Mouse (Mus musculus): Measurements from ENCODE around the gene Gm20605. TPM values are rescaled to one million over a fixed set of nuclear protein-coding genes. Genes with fewer than 3 reads are reported as not detected.

The Gm20605 gene
- 15.0 and 15.6 TPM in 2 replicates for polyA plus RNA-seq (2012; rRNA removed)

DNA sequence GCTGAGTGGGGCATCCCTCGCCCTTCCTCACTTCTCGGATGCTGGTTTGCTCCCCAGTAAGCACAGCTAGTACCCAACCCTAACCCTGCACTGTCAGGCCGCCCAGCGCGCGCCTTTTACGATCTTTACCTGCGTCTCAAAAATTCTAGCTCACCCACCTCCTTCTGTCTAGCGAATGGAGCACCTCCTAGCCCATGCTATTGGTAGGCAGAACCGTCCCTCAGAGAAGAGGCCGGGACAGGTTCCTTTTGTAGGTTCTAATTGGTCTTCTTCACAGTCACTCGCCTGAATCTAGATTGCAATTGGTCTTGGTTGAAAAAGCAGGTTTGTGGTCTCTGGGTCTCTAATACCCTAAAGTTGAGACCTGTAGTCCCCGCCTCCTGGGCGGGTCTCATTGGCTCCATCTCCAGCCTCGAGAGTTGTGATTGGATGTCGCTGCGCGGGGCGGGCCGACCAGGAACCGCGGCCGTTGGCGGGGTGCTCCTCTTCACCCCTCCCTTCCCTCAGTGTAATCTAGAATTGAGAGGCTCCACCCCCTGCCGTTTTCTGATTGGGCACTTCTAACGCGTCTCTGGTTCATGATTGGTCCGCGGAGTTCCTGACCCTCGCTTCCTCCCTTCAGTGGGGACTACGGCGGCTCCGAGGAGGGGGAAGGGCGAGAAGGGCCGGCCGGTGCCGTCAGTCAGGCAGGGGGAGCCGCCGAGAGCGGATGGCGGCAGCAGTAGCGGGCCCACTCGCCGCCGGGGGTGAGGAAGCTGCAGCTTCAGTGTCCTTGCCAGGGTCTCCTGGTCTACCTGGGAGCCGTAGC is at the start of gene Gm20605, which contains the start of the genes Fbxo24 and Lrch4:
Gene Gm20605 (plus strand): TSS at position 678 of the 808 bp plus-strand sequence.
Gene Fbxo24 (minus strand): TSS at position 505 of the 808 bp plus-strand sequence.
Gene Lrch4 (plus strand): TSS at position 624 of the 808 bp plus-strand sequence.
- H3K27me3 ChIP-seq (ENCODE audit: control insufficient read depth, insufficient read depth, low read length), result no peaks in the 10 kb centered on the region
- H3K4me1 ChIP-seq (ENCODE audit: control insufficient read depth, insufficient read depth, low read length), result peaks cover 8% of the 10 kb centered on the region
- no peaks in the 10 kb centered on the region for H3K36me3 ChIP-seq (ENCODE audit: control insufficient read depth, insufficient read depth, low read length)
- peak; percentile 95 for TF ChIP-seq POLR2A (IDR thresholded peaks at IDR 0.05; ENCODE audit: control insufficient read depth, low read depth, low read length)
- TF ChIP-seq CTCF (IDR thresholded peaks at IDR 0.05; ENCODE audit: control insufficient read depth, insufficient read depth, insufficient replicate concordance, low read depth, low read length), result no peak
- H3K4me3 ChIP-seq (ENCODE audit: control insufficient read depth, low read depth, low read length), result peak within 1 kb of the TSS; percentile 92
- peak within 1 kb of the TSS; percentile 97 for H3K27ac ChIP-seq (ENCODE audit: control insufficient read depth, insufficient read depth, low read depth, low read length)

DNA sequence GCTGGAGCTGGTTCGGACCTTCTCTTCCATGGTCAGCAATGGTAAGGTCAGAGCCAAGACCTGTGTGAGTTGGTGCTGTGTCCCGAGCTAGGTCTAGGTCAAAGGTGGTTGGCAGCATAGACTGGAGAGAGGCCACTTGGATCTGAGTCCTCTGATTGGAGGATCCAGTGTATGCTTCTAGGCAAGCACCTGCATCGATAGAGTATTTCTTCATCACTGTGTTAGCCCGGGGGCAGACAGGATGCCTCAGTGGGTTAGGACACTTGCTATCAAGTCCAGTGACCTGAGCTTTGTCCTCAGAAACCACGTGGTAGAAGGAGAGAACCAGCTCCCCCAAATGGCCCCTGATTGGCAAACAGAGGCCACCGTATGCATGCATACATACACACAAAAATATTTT is 48.7 kb upstream of the Gm20605 start:
- H3K27ac ChIP-seq (ENCODE audit: control insufficient read depth, insufficient read depth, low read depth, low read length), result no peak overlapping the region
- no peaks in the 10 kb centered on the region for H3K27me3 ChIP-seq (ENCODE audit: control insufficient read depth, insufficient read depth, low read length)
- peaks cover 14% of the 10 kb centered on the region for H3K4me1 ChIP-seq (ENCODE audit: control insufficient read depth, insufficient read depth, low read length)
- no peaks in the 10 kb centered on the region for H3K36me3 ChIP-seq (ENCODE audit: control insufficient read depth, insufficient read depth, low read length)
- TF ChIP-seq POLR2A (IDR thresholded peaks at IDR 0.05; ENCODE audit: control insufficient read depth, low read depth, low read length), result no peak
- no peak for TF ChIP-seq CTCF (IDR thresholded peaks at IDR 0.05; ENCODE audit: control insufficient read depth, insufficient read depth, insufficient replicate concordance, low read depth, low read length)
- H3K4me3 ChIP-seq (ENCODE audit: control insufficient read depth, low read depth, low read length), result no peak overlapping the region

DNA sequence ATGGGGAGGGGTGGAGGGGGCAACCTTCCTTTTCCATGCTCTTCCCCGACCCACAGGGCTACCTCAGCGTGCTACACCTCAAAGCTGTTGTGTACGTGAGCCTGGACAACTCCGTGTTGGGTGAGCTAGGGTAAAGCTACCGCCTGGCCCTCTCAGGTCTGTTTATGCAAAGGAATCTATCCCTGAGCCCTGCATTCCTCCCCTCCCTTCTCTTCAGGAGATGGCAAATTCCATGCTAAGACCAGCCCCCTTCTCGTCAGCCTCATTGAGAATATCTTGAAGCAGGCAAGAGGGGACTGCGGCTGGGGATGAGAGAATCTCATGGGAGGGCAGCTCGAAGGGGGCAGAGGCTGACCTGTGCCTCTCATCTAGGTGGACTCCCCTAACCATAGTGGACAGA is 46.3 kb upstream of the Gm20605 start:
- Histone ChIP-seq H3K4me1 (ENCODE audit: control insufficient read depth, insufficient read depth, low read length) (peaks cover 16% of the 10 kb centered on the region), H3K27me3 (ENCODE audit: control insufficient read depth, insufficient read depth, low read length) (no peaks in the 10 kb centered on the region), H3K36me3 (ENCODE audit: control insufficient read depth, insufficient read depth, low read length) (no peaks in the 10 kb centered on the region), H3K4me3 (ENCODE audit: control insufficient read depth, low read depth, low read length) (no peak overlapping the region), H3K27ac (ENCODE audit: control insufficient read depth, insufficient read depth, low read depth, low read length) (no peak overlapping the region)
- TF ChIP-seq CTCF (IDR thresholded peaks at IDR 0.05; ENCODE audit: control insufficient read depth, insufficient read depth, insufficient replicate concordance, low read depth, low read length), result no peak
- no peak for TF ChIP-seq POLR2A (IDR thresholded peaks at IDR 0.05; ENCODE audit: control insufficient read depth, low read depth, low read length)

DNA sequence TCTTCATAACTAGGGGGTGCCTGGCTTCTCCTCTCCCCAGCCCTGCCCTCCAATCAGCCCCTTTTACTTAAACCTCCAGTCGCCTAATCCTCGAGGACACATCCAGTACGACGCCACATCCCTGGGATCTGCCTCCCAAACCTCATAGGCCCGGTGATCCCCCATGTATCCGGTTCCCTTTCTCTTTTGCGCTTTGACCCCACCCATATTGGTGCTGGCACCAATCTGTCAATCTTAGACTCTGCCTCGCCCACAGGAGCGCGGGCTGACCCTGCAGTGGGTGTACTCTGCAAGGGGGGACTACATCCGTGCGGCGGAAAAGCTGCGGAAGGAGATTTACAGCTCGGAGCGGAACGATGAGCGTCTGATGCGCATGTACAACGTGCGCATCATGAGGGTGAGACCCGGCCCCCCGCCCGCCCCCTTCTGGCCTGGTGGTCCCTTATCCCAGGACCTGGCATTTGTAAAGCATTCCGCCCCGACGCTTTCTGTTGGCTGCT is 45.3 kb upstream of the Gm20605 start:
- TF ChIP-seq POLR2A (IDR thresholded peaks at IDR 0.05; ENCODE audit: control insufficient read depth, low read depth, low read length) (no peak), CTCF (IDR thresholded peaks at IDR 0.05; ENCODE audit: control insufficient read depth, insufficient read depth, insufficient replicate concordance, low read depth, low read length) (no peak)
- Histone ChIP-seq H3K27ac (ENCODE audit: control insufficient read depth, insufficient read depth, low read depth, low read length) (no peak overlapping the region), H3K27me3 (ENCODE audit: control insufficient read depth, insufficient read depth, low read length) (no peaks in the 10 kb centered on the region), H3K4me3 (ENCODE audit: control insufficient read depth, low read depth, low read length) (peak overlapping the region; percentile 53), H3K4me1 (ENCODE audit: control insufficient read depth, insufficient read depth, low read length) (peaks cover 16% of the 10 kb centered on the region), H3K36me3 (ENCODE audit: control insufficient read depth, insufficient read depth, low read length) (no peaks in the 10 kb centered on the region)

DNA sequence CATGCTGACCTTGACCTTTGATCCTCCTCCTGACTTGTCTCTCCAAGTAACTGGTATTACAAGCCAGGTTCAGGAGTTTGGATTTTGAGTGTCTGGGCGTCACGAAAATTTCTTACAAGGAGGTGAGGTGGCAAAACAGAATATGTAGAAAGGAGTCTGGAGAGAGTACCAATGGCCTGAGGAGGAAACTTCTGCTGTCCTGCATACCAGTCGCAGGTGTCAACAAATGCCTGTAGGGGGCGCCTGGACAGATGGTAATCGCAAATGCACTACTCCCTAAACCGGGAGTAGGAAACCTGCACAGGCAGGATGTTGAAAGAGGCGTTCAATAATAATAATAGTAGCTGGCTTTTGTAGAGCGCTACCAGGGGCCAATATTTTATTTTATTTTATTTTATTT is 44.0 kb upstream of the Gm20605 start:
- TF ChIP-seq CTCF (IDR thresholded peaks at IDR 0.05; ENCODE audit: control insufficient read depth, insufficient read depth, insufficient replicate concordance, low read depth, low read length) (peak; percentile 44; the same call in 1 of the 2 replicates), POLR2A (IDR thresholded peaks at IDR 0.05; ENCODE audit: control insufficient read depth, low read depth, low read length) (no peak)
- no peaks in the 10 kb centered on the region for H3K36me3 ChIP-seq (ENCODE audit: control insufficient read depth, insufficient read depth, low read length)
- no peak overlapping the region for H3K27ac ChIP-seq (ENCODE audit: control insufficient read depth, insufficient read depth, low read depth, low read length)
- no peaks in the 10 kb centered on the region for H3K27me3 ChIP-seq (ENCODE audit: control insufficient read depth, insufficient read depth, low read length)
- H3K4me1 ChIP-seq (ENCODE audit: control insufficient read depth, insufficient read depth, low read length), result peaks cover 16% of the 10 kb centered on the region
- no peak overlapping the region for H3K4me3 ChIP-seq (ENCODE audit: control insufficient read depth, low read depth, low read length)

DNA sequence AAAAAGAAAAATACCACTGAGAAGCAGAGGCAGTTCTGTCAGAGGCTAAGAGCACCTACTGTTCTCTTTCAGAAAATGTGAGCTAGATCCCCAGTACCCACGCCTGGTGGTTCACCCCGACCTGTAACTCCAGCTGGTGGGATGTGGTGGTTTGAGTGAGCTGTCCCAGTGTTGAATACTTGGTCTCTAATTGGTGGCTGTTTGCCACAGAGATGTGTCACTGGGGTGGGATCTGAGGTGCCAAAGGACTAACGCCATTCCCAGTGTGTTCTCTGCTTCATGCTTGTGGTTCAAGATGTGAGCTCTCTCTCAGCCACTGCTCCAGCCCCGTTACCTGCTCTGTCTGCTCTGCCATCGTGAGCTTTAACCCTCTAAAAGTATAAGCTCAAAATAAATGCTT is 38.5 kb upstream of the Gm20605 start:
- TF ChIP-seq POLR2A (IDR thresholded peaks at IDR 0.05; ENCODE audit: control insufficient read depth, low read depth, low read length) (no peak), CTCF (IDR thresholded peaks at IDR 0.05; ENCODE audit: control insufficient read depth, insufficient read depth, insufficient replicate concordance, low read depth, low read length) (no peak)

DNA sequence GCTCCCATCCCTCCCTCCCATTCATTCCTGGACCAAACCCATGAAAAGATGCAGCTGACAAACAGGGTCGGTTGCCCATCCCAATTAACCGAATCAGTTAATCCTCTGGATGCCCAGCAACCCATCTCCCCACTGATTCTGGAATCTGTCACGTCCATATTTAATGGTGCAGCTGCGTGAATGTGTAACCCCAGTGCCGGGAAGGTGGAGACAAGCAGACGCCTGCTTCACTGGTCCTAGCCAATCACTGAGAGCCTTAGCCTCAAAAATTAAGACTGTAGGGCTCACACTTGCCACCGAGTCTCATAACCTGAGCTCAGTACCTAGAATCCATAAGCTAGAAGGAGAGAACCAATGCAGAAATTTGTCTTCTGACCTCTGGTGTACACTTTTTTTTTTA is 33.1 kb upstream of the Gm20605 start:
- H3K36me3 ChIP-seq (ENCODE audit: control insufficient read depth, insufficient read depth, low read length), result no peaks in the 10 kb centered on the region
- no peaks in the 10 kb centered on the region for H3K27me3 ChIP-seq (ENCODE audit: control insufficient read depth, insufficient read depth, low read length)
- TF ChIP-seq POLR2A (IDR thresholded peaks at IDR 0.05; ENCODE audit: control insufficient read depth, low read depth, low read length), result no peak
- H3K27ac ChIP-seq (ENCODE audit: control insufficient read depth, insufficient read depth, low read depth, low read length), result no peak overlapping the region
- peaks cover 15% of the 10 kb centered on the region for H3K4me1 ChIP-seq (ENCODE audit: control insufficient read depth, insufficient read depth, low read length)
- H3K4me3 ChIP-seq (ENCODE audit: control insufficient read depth, low read depth, low read length), result no peak overlapping the region

More for the DNA sequence above, 38.5 kb upstream of the Gm20605 start:
- no peaks in the 10 kb centered on the region for H3K27me3 ChIP-seq (ENCODE audit: control insufficient read depth, insufficient read depth, low read length)
- H3K27ac ChIP-seq (ENCODE audit: control insufficient read depth, insufficient read depth, low read depth, low read length), result no peak overlapping the region
- H3K36me3 ChIP-seq (ENCODE audit: control insufficient read depth, insufficient read depth, low read length), result no peaks in the 10 kb centered on the region
- peaks cover 2% of the 10 kb centered on the region for H3K4me1 ChIP-seq (ENCODE audit: control insufficient read depth, insufficient read depth, low read length)
- no peak overlapping the region for H3K4me3 ChIP-seq (ENCODE audit: control insufficient read depth, low read depth, low read length)

Measured in testis, adult 2 months (tissue).